Mouse (Mus musculus) MEL (cell line): ENCODE data around the gene Prepl. TPM values are rescaled to one million over a fixed set of nuclear protein-coding genes. Genes with fewer than 3 reads are reported as not detected.

ENCODE experiments used
- DNase-seq: peaks from one replicate; pipeline ENCODE4 v3.0.0; 2011; ENCODE audit warnings: low read depth, low spot score
- H3K27ac ChIP-seq: 2 replicates; pipeline ENCODE4 v1.5.1; 2012; ENCODE audit warnings: low read depth, mild to moderate bottlenecking, control low read depth, low read length, moderate library complexity; ENCODE audit not compliant: control insufficient read depth
- H3K27me3 ChIP-seq, 2 experiments: fragments of 150-350 bp in 1 of 2; sonication (generic) in 1 of 2; 2 replicates each; pipeline ENCODE4 v1.6.1; 2012; ENCODE audit warnings: low read length in 2 of 2, mild to moderate bottlenecking in 2 of 2, improper control_type of control experiment in 1 of 2, moderate library complexity in 1 of 2; ENCODE audit not compliant: insufficient read depth in 2 of 2, control insufficient read depth in 1 of 2
- H3K36me3 ChIP-seq, 2 experiments: 2 replicates each; pipeline ENCODE4 v1.6.1; 2012 to 2014; ENCODE audit warnings: low read length in 2 of 2, improper control_type of control experiment in 1 of 2, inconsistent platforms in 1 of 2, mild to moderate bottlenecking in 1 of 2; ENCODE audit not compliant: insufficient read depth in 2 of 2, control insufficient read depth in 1 of 2
- H3K4me1 ChIP-seq, 2 experiments: fragments of 150-350 bp in 1 of 2; sonication (generic) in 1 of 2; 2 replicates each; pipeline ENCODE4 v1.6.1; 2012; ENCODE audit warnings: low read length in 2 of 2, improper control_type of control experiment in 1 of 2, mild to moderate bottlenecking in 1 of 2; ENCODE audit not compliant: insufficient read depth in 2 of 2, control insufficient read depth in 1 of 2
- H3K4me3 ChIP-seq, 2 experiments: fragments of 150-350 bp in 1 of 2; sonication (generic) in 1 of 2; 2 replicates each; pipeline ENCODE4 v1.5.1; 2012; ENCODE audit warnings: low read depth in 2 of 2, low read length in 2 of 2, mild to moderate bottlenecking in 2 of 2, moderate library complexity in 2 of 2, control low read depth in 1 of 2, improper control_type of control experiment in 1 of 2; ENCODE audit not compliant: control insufficient read depth in 1 of 2, insufficient read depth in 1 of 2
- H3K79me2 ChIP-seq: 2 replicates; pipeline ENCODE4 v1.6.1; 2012; ENCODE audit warnings: mild to moderate bottlenecking, low read length, moderate library complexity; ENCODE audit not compliant: control insufficient read depth, poor library complexity, insufficient read depth
- H3K9ac ChIP-seq: 2 replicates; pipeline ENCODE4 v1.6.1; 2012; ENCODE audit warnings: low read depth, mild to moderate bottlenecking, control low read depth, low read length, moderate library complexity; ENCODE audit not compliant: control insufficient read depth, poor library complexity, severe bottlenecking
- H3K9me3 ChIP-seq: fragments of 150-350 bp; sonication (generic); replicated peaks from 2 replicates; pipeline ENCODE4 v1.6.1; 2012; ENCODE audit warnings: mild to moderate bottlenecking, low read length, improper control_type of control experiment, moderate library complexity; ENCODE audit not compliant: insufficient read depth
- CHD1 ChIP-seq: IDR thresholded peaks from 2 replicates; pipeline ENCODE4 v1.6.1; 2012; ENCODE audit warnings: low read depth, mild to moderate bottlenecking, inconsistent platforms, low read length, improper control_type of control experiment
- CHD2 ChIP-seq: IDR thresholded peaks from 2 replicates; pipeline ENCODE4 v1.6.1; 2011; ENCODE audit warnings: low read length, improper control_type of control experiment
- ELF1 ChIP-seq: IDR thresholded peaks from 2 replicates; pipeline ENCODE4 v1.6.1; 2014; ENCODE audit warnings: low read depth, mild to moderate bottlenecking, inconsistent platforms, low read length, improper control_type of control experiment, moderate library complexity
- EP300 ChIP-seq, 2 experiments: IDR thresholded peaks; 2 replicates each; pipeline ENCODE4 v1.6.1; 2011; ENCODE audit warnings: improper control_type of control experiment in 2 of 2, low read length in 2 of 2, low read depth in 1 of 2, mild to moderate bottlenecking in 1 of 2
- GABPA ChIP-seq: IDR thresholded peaks from 2 replicates; pipeline ENCODE4 v1.6.1; 2012; ENCODE audit warnings: low read depth, mild to moderate bottlenecking, inconsistent platforms, low read length, improper control_type of control experiment, moderate library complexity
- GATA1 ChIP-seq: IDR thresholded peaks from 2 replicates; pipeline ENCODE4 v1.6.1; 2011; ENCODE audit warnings: low read depth, low read length, improper control_type of control experiment
- JUND ChIP-seq: IDR thresholded peaks from 2 replicates; pipeline ENCODE4 v1.6.1; 2011; ENCODE audit warnings: low read depth, mild to moderate bottlenecking, improper control_type of control experiment, low read length
- MAX ChIP-seq: IDR thresholded peaks from 2 replicates; pipeline ENCODE4 v1.6.1; 2011; ENCODE audit warnings: low read length, improper control_type of control experiment
- MAZ ChIP-seq: IDR thresholded peaks from 2 replicates; pipeline ENCODE4 v1.6.1; 2012; ENCODE audit warnings: low read depth, mild to moderate bottlenecking, inconsistent platforms, low read length, improper control_type of control experiment
- MEF2A ChIP-seq: IDR thresholded peaks from 2 replicates; pipeline ENCODE4 v1.6.1; 2014; ENCODE audit warnings: low read depth, mild to moderate bottlenecking, inconsistent platforms, low read length, improper control_type of control experiment; ENCODE audit not compliant: poor library complexity, insufficient replicate concordance, severe bottlenecking; ENCODE audit errors: extremely low read depth
- MYC ChIP-seq: IDR thresholded peaks from 2 replicates; pipeline ENCODE4 v1.6.1; 2011; ENCODE audit warnings: low read depth, mild to moderate bottlenecking, low read length, improper control_type of control experiment, moderate library complexity
- NELFE ChIP-seq: IDR thresholded peaks from 2 replicates; pipeline ENCODE4 v1.6.1; 2011; ENCODE audit warnings: low read depth, low read length, improper control_type of control experiment
- RAD21 ChIP-seq: IDR thresholded peaks from 2 replicates; pipeline ENCODE4 v1.6.1; 2011; ENCODE audit warnings: mild to moderate bottlenecking, low read depth, low read length, improper control_type of control experiment
- SIN3A ChIP-seq: IDR thresholded peaks from 2 replicates; pipeline ENCODE4 v1.6.1; 2012; ENCODE audit warnings: low read length, improper control_type of control experiment, inconsistent platforms
- SMC3 ChIP-seq: IDR thresholded peaks from 2 replicates; pipeline ENCODE4 v1.6.1; 2011; ENCODE audit warnings: low read depth, low read length, improper control_type of control experiment
- TCF12 ChIP-seq: IDR thresholded peaks from 2 replicates; pipeline ENCODE4 v1.6.1; 2014; ENCODE audit warnings: low read depth, mild to moderate bottlenecking, inconsistent platforms, low read length, improper control_type of control experiment, moderate library complexity
- ZC3H11A ChIP-seq: IDR thresholded peaks from 2 replicates; pipeline ENCODE4 v1.6.1; 2012; ENCODE audit warnings: low read depth, mild to moderate bottlenecking, inconsistent platforms, low read length, improper control_type of control experiment
- polyA plus RNA-seq, 2 experiments: library from polyadenylated mRNA; stranded (reverse) in 1 of 2; unstranded in 1 of 2; fragments of >175 nt in 1 of 2; fragments of >200 nt in 1 of 2; gene quantifications; 2 replicates each; pipeline versions ENCODE4 v1.2.1 to v1.2.4; 2012; ENCODE audit warnings: low replicate concordance in 2 of 2, low read depth in 1 of 2; ENCODE audit not compliant: insufficient read length in 2 of 2, insufficient read depth in 1 of 2, missing spikeins in 1 of 2
- total RNA-seq: library from RNA; depleted of rRNA; stranded (reverse); fragments of 300-350 nt; gene quantifications from 2 replicates; pipeline ENCODE4 v1.2.3, GENCODE M21; 2012

The Prepl gene
- total and polyA plus RNA-seq, 3 experiments = 12.2 to 23.2 TPM; not detected in 1

DNA sequence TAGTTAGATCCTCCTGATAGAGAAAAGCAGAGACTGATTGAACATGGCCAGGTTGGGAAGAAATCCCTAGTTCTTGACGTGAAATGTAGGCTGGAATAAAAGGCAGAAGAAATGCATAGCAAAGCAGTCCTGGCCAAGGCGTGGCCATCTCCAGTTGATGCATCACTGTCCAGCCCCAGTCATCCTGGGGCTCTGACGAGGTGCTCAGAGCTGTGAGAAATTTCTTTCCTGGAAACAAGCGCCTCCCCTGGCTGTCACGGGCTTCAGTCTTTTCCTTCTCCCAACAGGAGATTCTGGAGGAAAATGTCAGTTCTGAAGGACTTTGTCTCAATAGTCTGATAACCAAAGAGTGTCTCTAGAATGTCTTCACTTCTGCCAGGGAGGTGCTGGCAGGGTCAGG, 59.4 kb downstream of the Prepl start:
- no peaks in the 10 kb centered on the region for H3K79me2 ChIP-seq
- no peak overlapping the region for H3K9ac ChIP-seq
- no peak for DNase-seq
- no peaks in the 10 kb centered on the region for H3K36me3 ChIP-seq
- H3K27ac ChIP-seq = no peak overlapping the region
- no peaks in the 10 kb centered on the region for H3K9me3 ChIP-seq
- no peak overlapping the region for H3K4me3 ChIP-seq
- peaks cover 0 to 2% of the 10 kb centered on the region in 2 experiments; a peak in 1 of 4 replicates for H3K27me3 ChIP-seq
- TF ChIP-seq TCF12 = no peak
- no peak for TF ChIP-seq GABPA
- TF ChIP-seq, all 39 proteins: peak for 0
- no peaks in the 10 kb centered on the region for H3K4me1 ChIP-seq

DNA sequence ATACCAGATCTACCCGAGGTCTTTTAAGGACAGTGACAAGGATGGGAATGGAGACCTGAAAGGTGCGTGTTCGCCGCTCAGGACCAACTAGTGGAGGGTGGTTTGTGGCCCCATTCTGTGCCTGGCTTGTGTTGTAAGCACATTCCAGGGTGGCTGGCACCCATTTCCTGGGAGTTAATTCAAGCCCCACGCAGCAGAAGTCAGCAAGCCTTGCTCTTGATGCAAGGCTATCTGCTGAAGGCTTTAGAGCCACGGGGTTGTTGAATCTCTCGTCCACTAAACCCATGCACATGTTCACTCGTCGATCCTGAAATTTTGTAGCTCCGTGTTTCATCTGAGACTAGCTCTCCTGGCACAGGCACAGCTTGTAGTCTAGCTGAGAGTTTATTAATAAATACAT, 61.2 kb downstream of the Prepl start:
- Histone ChIP-seq H3K36me3 (no peaks in the 10 kb centered on the region), H3K4me1 (no peaks in the 10 kb centered on the region), H3K27ac (no peak overlapping the region), H3K9ac (no peak overlapping the region), H3K27me3 (peaks cover 0 to 2% of the 10 kb centered on the region in 2 experiments; a peak in 1 of 4 replicates), H3K79me2 (no peaks in the 10 kb centered on the region)
- DNase-seq = no peak
- TF ChIP-seq SIN3A (no peak), MAX (no peak), EP300 (IDR thresholded peaks at IDR 0.05; ENCODE audit: low read depth in 1 of 2, low read length in 2 of 2) (no peak), ZC3H11A (no peak), ELF1 (no peak), GATA1 (no peak), JUND (no peak), NELFE (no peak), TCF12 (no peak), RAD21 (no peak), MAZ (no peak), MYC (no peak)
- TF ChIP-seq, all 39 proteins: peak for 0
- H3K4me3 ChIP-seq = no peak overlapping the region
- H3K9me3 ChIP-seq = no peaks in the 10 kb centered on the region

GRCm38 (mm10) chr17:85028093-85028739, 61.8 kb downstream of the Prepl start, which contains the start of gene Slc3a1:
Slc3a1 (plus strand) TSS chr17:85028376.
- H3K4me3 ChIP-seq = no peak within 1 kb of the TSS
- H3K79me2 ChIP-seq = no peaks in the 10 kb centered on the region
- no peaks in the 10 kb centered on the region for H3K36me3 ChIP-seq
- no peaks in the 10 kb centered on the region for H3K9me3 ChIP-seq
- H3K4me1 ChIP-seq = no peaks in the 10 kb centered on the region
- no peak within 1 kb of the TSS for H3K9ac ChIP-seq
- DNase-seq = no peak
- H3K27me3 ChIP-seq = peaks cover 0 to 2% of the 10 kb centered on the region in 2 experiments; a peak in 1 of 4 replicates
- no peak within 1 kb of the TSS for H3K27ac ChIP-seq
- TF ChIP-seq GATA1 (no peak), CHD2 (no peak), MEF2A (no peak), CHD1 (no peak), SMC3 (no peak)
